Mouse (Mus musculus): Measurements from ENCODE around the gene Etv6. TPM values are rescaled to one million over a fixed set of nuclear protein-coding genes. Genes with fewer than 3 reads are reported as not detected.

The Etv6 gene
- polyA plus RNA-seq, 1 experiment from 2014 or later, result 24.8 TPM

GRCm38 (mm10) chr6:134074353-134074752 lies 38.9 kb downstream of the Etv6 start:
- H3K36me3 ChIP-seq (ENCODE audit: inconsistent target), result peaks cover 15% of the 10 kb centered on the region
- H3K79me2 ChIP-seq (ENCODE audit: inconsistent target), result peaks cover 96% of the 10 kb centered on the region
- no peak overlapping the region for H3K4me3 ChIP-seq (ENCODE audit: inconsistent target)
- WGBS (ENCODE audit: missing documents), result 92% methylated on average over 1 of the region's 1 CpGs
- H3K27ac ChIP-seq, result no peak overlapping the region

- Histone ChIP-seq H3K4me3 (ENCODE audit: inconsistent target) (no peak overlapping the region), H3K36me3 (ENCODE audit: inconsistent target) (peaks cover 15% of the 10 kb centered on the region)
- WGBS (ENCODE audit: missing documents), result 94% methylated on average over 6 of the region's 6 CpGs
Measured at GRCm38 (mm10) chr6:134075031-134075430, 39.5 kb downstream of the Etv6 start.

GRCm38 (mm10) chr6:134078016-134078415 lies 42.5 kb downstream of the Etv6 start:
- 89% methylated on average over 6 of the region's 6 CpGs for WGBS (ENCODE audit: missing documents)

More at GRCm38 (mm10) chr6:134075031-134075430, 39.5 kb downstream of the Etv6 start:
- H3K79me2 ChIP-seq (ENCODE audit: inconsistent target), result peaks cover 94% of the 10 kb centered on the region
- H3K27ac ChIP-seq, result no peak overlapping the region

GRCm38 (mm10) chr6:134079112-134079511 lies 43.6 kb downstream of the Etv6 start:
- Histone ChIP-seq H3K36me3 (ENCODE audit: inconsistent target) (peaks cover 19% of the 10 kb centered on the region), H3K27ac (no peak overlapping the region), H3K79me2 (ENCODE audit: inconsistent target) (peaks cover 98% of the 10 kb centered on the region), H3K4me3 (ENCODE audit: inconsistent target) (no peak overlapping the region)
- 94% methylated on average over 8 of the region's 9 CpGs for WGBS (ENCODE audit: missing documents)

More at GRCm38 (mm10) chr6:134078016-134078415, 42.5 kb downstream of the Etv6 start:
- Histone ChIP-seq H3K4me3 (ENCODE audit: inconsistent target) (no peak overlapping the region), H3K79me2 (ENCODE audit: inconsistent target) (peaks cover 98% of the 10 kb centered on the region), H3K27ac (no peak overlapping the region), H3K36me3 (ENCODE audit: inconsistent target) (peaks cover 19% of the 10 kb centered on the region)

GRCm38 (mm10) chr6:134079563-134079962 lies 44.1 kb downstream of the Etv6 start:
- Histone ChIP-seq H3K4me3 (ENCODE audit: inconsistent target) (no peak overlapping the region), H3K79me2 (ENCODE audit: inconsistent target) (peaks cover 98% of the 10 kb centered on the region), H3K27ac (no peak overlapping the region), H3K36me3 (ENCODE audit: inconsistent target) (peaks cover 19% of the 10 kb centered on the region)
- 89% methylated on average over 1 of the region's 2 CpGs for WGBS (ENCODE audit: missing documents)

- WGBS (ENCODE audit: missing documents), result 81% methylated on average over 5 of the region's 5 CpGs
- Histone ChIP-seq H3K79me2 (ENCODE audit: inconsistent target) (peaks cover 98% of the 10 kb centered on the region), H3K27ac (no peak overlapping the region), H3K4me3 (ENCODE audit: inconsistent target) (no peak overlapping the region), H3K36me3 (ENCODE audit: inconsistent target) (peaks cover 9% of the 10 kb centered on the region; the same call in 1 of the 2 replicates)
Measured at GRCm38 (mm10) chr6:134080946-134081345, 45.4 kb downstream of the Etv6 start.

GRCm38 (mm10) chr6:134082229-134082920 lies 46.9 kb downstream of the Etv6 start:
- H3K4me3 ChIP-seq (ENCODE audit: inconsistent target), result no peak overlapping the region
- H3K79me2 ChIP-seq (ENCODE audit: inconsistent target), result peaks cover 98% of the 10 kb centered on the region
- peaks cover 5% of the 10 kb centered on the region; the same call in 1 of the 2 replicates for H3K36me3 ChIP-seq (ENCODE audit: inconsistent target)
- no peak overlapping the region for H3K27ac ChIP-seq
- 91% methylated on average over 14 of the region's 15 CpGs for WGBS (ENCODE audit: missing documents)

- Histone ChIP-seq H3K4me3 (ENCODE audit: inconsistent target) (no peak overlapping the region), H3K36me3 (ENCODE audit: inconsistent target) (peaks cover 5% of the 10 kb centered on the region; the same call in 1 of the 2 replicates), H3K79me2 (ENCODE audit: inconsistent target) (peaks cover 98% of the 10 kb centered on the region), H3K27ac (no peak overlapping the region)
- WGBS (ENCODE audit: missing documents), result 84% methylated on average over 4 of the region's 4 CpGs
Measured at GRCm38 (mm10) chr6:134083428-134083827, 47.9 kb downstream of the Etv6 start.

GRCm38 (mm10) chr6:134086351-134086750 lies 50.9 kb downstream of the Etv6 start:
- Histone ChIP-seq H3K79me2 (ENCODE audit: inconsistent target) (peaks cover 99% of the 10 kb centered on the region), H3K4me3 (ENCODE audit: inconsistent target) (no peak overlapping the region), H3K27ac (no peak overlapping the region), H3K36me3 (ENCODE audit: inconsistent target) (peaks cover 5% of the 10 kb centered on the region; the same call in 1 of the 2 replicates)
- 94% methylated on average over 7 of the region's 7 CpGs for WGBS (ENCODE audit: missing documents)

- 83% methylated on average over 4 of the region's 4 CpGs for WGBS (ENCODE audit: missing documents)
- Histone ChIP-seq H3K36me3 (ENCODE audit: inconsistent target) (peaks cover 14% of the 10 kb centered on the region; the same call in 1 of the 2 replicates), H3K79me2 (ENCODE audit: inconsistent target) (peaks cover 100% of the 10 kb centered on the region), H3K4me3 (ENCODE audit: inconsistent target) (no peak overlapping the region), H3K27ac (no peak overlapping the region)
Measured at GRCm38 (mm10) chr6:134087709-134088108, 52.2 kb downstream of the Etv6 start.

- no peak overlapping the region for H3K27ac ChIP-seq
Measured at GRCm38 (mm10) chr6:134089671-134090377, 54.3 kb downstream of the Etv6 start.

GRCm38 (mm10) chr6:134090378-134090692 lies 54.8 kb downstream of the Etv6 start:
- Histone ChIP-seq H3K4me3 (ENCODE audit: inconsistent target) (no peak overlapping the region), H3K79me2 (ENCODE audit: inconsistent target) (peaks cover 100% of the 10 kb centered on the region), H3K36me3 (ENCODE audit: inconsistent target) (peaks cover 13% of the 10 kb centered on the region; the same call in 1 of the 2 replicates), H3K27ac (no peak overlapping the region)
- WGBS (ENCODE audit: missing documents), result 58% methylated on average over 3 of the region's 4 CpGs

More at GRCm38 (mm10) chr6:134089671-134090377, 54.3 kb downstream of the Etv6 start:
- H3K36me3 ChIP-seq (ENCODE audit: inconsistent target), result peaks cover 13% of the 10 kb centered on the region; the same call in 1 of the 2 replicates
- peaks cover 100% of the 10 kb centered on the region for H3K79me2 ChIP-seq (ENCODE audit: inconsistent target)
- no peak overlapping the region for H3K4me3 ChIP-seq (ENCODE audit: inconsistent target)
- WGBS (ENCODE audit: missing documents), result 88% methylated on average over 7 of the region's 7 CpGs

- Histone ChIP-seq H3K79me2 (ENCODE audit: inconsistent target) (peaks cover 100% of the 10 kb centered on the region), H3K36me3 (ENCODE audit: inconsistent target) (peaks cover 13% of the 10 kb centered on the region; the same call in 1 of the 2 replicates), H3K4me3 (ENCODE audit: inconsistent target) (no peak overlapping the region), H3K27ac (no peak overlapping the region)
- 90% methylated on average over 4 of the region's 4 CpGs for WGBS (ENCODE audit: missing documents)
Measured at GRCm38 (mm10) chr6:134090875-134091274, 55.4 kb downstream of the Etv6 start.

GRCm38 (mm10) chr6:134091398-134091801 lies 55.9 kb downstream of the Etv6 start:
- peaks cover 100% of the 10 kb centered on the region for H3K79me2 ChIP-seq (ENCODE audit: inconsistent target)
- WGBS (ENCODE audit: missing documents), result 92% methylated on average over 8 of the region's 8 CpGs
- no peak overlapping the region for H3K4me3 ChIP-seq (ENCODE audit: inconsistent target)
- no peak overlapping the region for H3K27ac ChIP-seq
- peaks cover 13% of the 10 kb centered on the region; the same call in 1 of the 2 replicates for H3K36me3 ChIP-seq (ENCODE audit: inconsistent target)

GRCm38 (mm10) chr6:134094066-134094465 lies 58.6 kb downstream of the Etv6 start:
- Histone ChIP-seq H3K36me3 (ENCODE audit: inconsistent target) (peaks cover 13% of the 10 kb centered on the region; the same call in 1 of the 2 replicates), H3K4me3 (ENCODE audit: inconsistent target) (no peak overlapping the region), H3K27ac (no peak overlapping the region), H3K79me2 (ENCODE audit: inconsistent target) (peaks cover 100% of the 10 kb centered on the region)
- 84% methylated on average over 5 of the region's 5 CpGs for WGBS (ENCODE audit: missing documents)
